Comparison of ENCODE assay signal across 11 mouse cellular contexts in the genomic region with DNA sequence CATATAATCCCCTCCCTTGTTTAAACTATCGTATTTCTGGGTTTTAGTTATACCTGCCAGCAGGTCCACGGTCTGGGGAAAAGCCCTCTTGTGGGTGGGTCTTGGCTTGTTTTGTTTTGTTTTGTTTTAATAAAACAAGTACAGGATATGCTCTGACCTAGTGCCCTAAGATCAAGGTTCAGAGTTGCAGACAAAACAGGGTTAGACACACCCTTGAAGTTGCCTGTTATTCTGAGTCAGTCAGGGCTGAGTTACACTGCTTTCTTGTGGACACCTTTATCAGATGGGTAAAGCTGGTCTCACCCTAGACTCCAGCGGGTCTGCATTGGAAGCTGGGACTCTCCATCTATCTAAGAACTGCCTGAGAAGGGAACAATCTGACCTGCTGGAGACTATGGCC.
"Had no signal": no experiment of that assay in that cellular context is flagged by ENCODE, and none has a peak within 500 bp of the region (broad histone marks: within the 10 kb centered on the region; RNA-seq: fewer than 3 reads in every experiment).

No protein-coding gene starts in this region.

- H3K4me1 ChIP-seq: limb, embryonic 10.5 days; midbrain, embryonic 13.5 days had no signal

- ATAC-seq: lung, postnatal 0 days; midbrain, embryonic 13.5 days had no signal

- H3K27ac ChIP-seq: hindbrain, postnatal 0 days; limb, embryonic 10.5 days; liver, embryonic 14.5 days; midbrain, embryonic 13.5 days had no signal

- H3K4me2 ChIP-seq: midbrain, embryonic 13.5 days had no signal

- H3K4me3 ChIP-seq: limb, embryonic 10.5 days; midbrain, embryonic 13.5 days had no signal

- DNase-seq: lung, adult 2 months; lung, postnatal 36 days; right cerebral cortex, adult 18-20 months; right cerebral cortex, postnatal 25 days; thymus, adult 18-20 months; thymus, postnatal 14 days had no signal

- H3K27me3 ChIP-seq: midbrain, embryonic 13.5 days had no signal

- H3K9ac ChIP-seq: liver, embryonic 14.5 days; midbrain, embryonic 13.5 days had no signal

- H3K9me3 ChIP-seq: limb, embryonic 10.5 days; midbrain, embryonic 13.5 days had no signal
